ENCODE assay signal across 8 mouse cellular contexts in genomic region chr8:8661103-8661758, GRCm38 (mm10). TPM values are rescaled to one million over a fixed set of nuclear protein-coding genes. Genes with fewer than 3 reads are reported as not detected.
DNase-seq lines count a peak whose midpoint lies in the region; ATAC-seq and TF ChIP-seq lines count a peak whose summit lies in the region.

Gene Efnb2 (minus strand): TSS chr8:8661242.

- H3K27ac ChIP-seq in heart, embryonic 13.5 days (replicated peaks), result peak within 1 kb of the TSS; percentile 87
- peak within 1 kb of the TSS; percentile 85 for H3K27ac ChIP-seq in kidney, postnatal 0 days
- H3K27ac ChIP-seq in liver, adult 2 months (replicated peaks; ENCODE audit: insufficient read depth, low read depth, low read length), result peak within 1 kb of the TSS; percentile 36

- under 1% methylated on average over 66 of the region's 70 CpGs for WGBS in heart, embryonic 13.5 days
- WGBS in kidney, postnatal 0 days, result under 1% methylated on average over 70 of the region's 70 CpGs
- under 1% methylated on average over 70 of the region's 70 CpGs for WGBS in liver, adult 2 months

- peaks cover 73% of the 10 kb centered on the region for H3K79me2 ChIP-seq in C2C12 (ENCODE audit: control insufficient read depth, insufficient read depth)
- no peaks in the 10 kb centered on the region; the same call in 1 of the 2 replicates for H3K79me2 ChIP-seq in liver, adult 2 months (ENCODE audit: control insufficient read depth, insufficient read depth, low read length)

- H3K27me3 ChIP-seq in C2C12 (ENCODE audit: control insufficient read depth, insufficient read depth, insufficient read length), result no peaks in the 10 kb centered on the region
- no peaks in the 10 kb centered on the region for H3K27me3 ChIP-seq in heart, embryonic 13.5 days (replicated peaks)
- no peaks in the 10 kb centered on the region for H3K27me3 ChIP-seq in kidney, postnatal 0 days (ENCODE audit: insufficient read depth, low read length)
- H3K27me3 ChIP-seq in liver, adult 2 months (ENCODE audit: control insufficient read depth, insufficient read depth, low read length), result peaks cover 8% of the 10 kb centered on the region; the same call in 1 of the 2 replicates

- peak; percentile 34 for TF ChIP-seq CTCF in C2C12 (IDR thresholded peaks at IDR 0.05; ENCODE audit: control insufficient read depth, insufficient read depth, insufficient read length)
- TF ChIP-seq CTCF in kidney, postnatal 0 days (IDR thresholded peaks at IDR 0.05; ENCODE audit: low read depth), result peak; percentile 44; the same call in 1 of the 2 replicates
- TF ChIP-seq CTCF in liver, adult 2 months (IDR thresholded peaks at IDR 0.05; ENCODE audit: low read depth, low read length), result no peak

- peaks cover 44% of the 10 kb centered on the region for H3K4me1 ChIP-seq in heart, embryonic 13.5 days
- no peaks in the 10 kb centered on the region; the same call in 1 of the 2 replicates for H3K4me1 ChIP-seq in kidney, postnatal 0 days (replicated peaks; ENCODE audit: insufficient read depth, low read length)
- peaks cover 3% of the 10 kb centered on the region; the same call in 1 of the 2 replicates for H3K4me1 ChIP-seq in liver, adult 2 months (ENCODE audit: control insufficient read depth, insufficient read depth, low read length)

- peak within 1 kb of the TSS; percentile 95 for H3K9ac ChIP-seq in heart, embryonic 13.5 days
- peak within 1 kb of the TSS; percentile 81 for H3K9ac ChIP-seq in kidney, postnatal 0 days (ENCODE audit: low read depth, low read length)
- H3K9ac ChIP-seq in liver, adult 2 months (ENCODE audit: low read depth, low read length), result peak within 1 kb of the TSS; percentile 58

- peak within 1 kb of the TSS; percentile 94 for H3ac ChIP-seq in C2C12 (ENCODE audit: control insufficient read depth, insufficient read length, low read depth)

- ATAC-seq in heart, embryonic 13.5 days (ENCODE audit: extremely low read depth, insufficient number of reproducible peaks, low FRiP score, low TSS enrichment), result peak; percentile 90
- ATAC-seq in kidney, postnatal 0 days (replicated peaks; ENCODE audit: low FRiP score, low read depth), result peak; percentile 95
- peak; percentile 19 for ATAC-seq in monocyte, adult 5-6 weeks (replicated peaks; ENCODE audit: insufficient number of reproducible peaks, low FRiP score, low TSS enrichment, poor library complexity, severe bottlenecking)

- peaks cover 35% of the 10 kb centered on the region for H3K36me3 ChIP-seq in C2C12 (ENCODE audit: control insufficient read depth, insufficient read depth)
- H3K36me3 ChIP-seq in heart, embryonic 13.5 days, result peaks cover 12% of the 10 kb centered on the region
- H3K36me3 ChIP-seq in kidney, postnatal 0 days (ENCODE audit: insufficient read depth, low read length), result peaks cover 3% of the 10 kb centered on the region; the same call in 1 of the 2 replicates
- H3K36me3 ChIP-seq in liver, adult 2 months (ENCODE audit: control insufficient read depth, insufficient read depth, low read length), result peaks cover 5% of the 10 kb centered on the region

- peak within 1 kb of the TSS; percentile 94 for H3K4me2 ChIP-seq in heart, embryonic 13.5 days
- peak within 1 kb of the TSS; percentile 93 for H3K4me2 ChIP-seq in kidney, postnatal 0 days (ENCODE audit: low read length)

- peaks cover 49% of the 10 kb centered on the region for H3K79me3 ChIP-seq in C2C12 (ENCODE audit: low read depth)

- no peaks in the 10 kb centered on the region for H3K9me3 ChIP-seq in heart, embryonic 13.5 days
- H3K9me3 ChIP-seq in kidney, postnatal 0 days (replicated peaks; ENCODE audit: low read length), result no peaks in the 10 kb centered on the region

- TF ChIP-seq POLR2A in liver, adult 2 months (IDR thresholded peaks at IDR 0.05; ENCODE audit: extremely low read depth, insufficient read depth, low read length), result peak; percentile 81; the same call in 1 of the 2 replicates

- peak within 1 kb of the TSS; percentile 84 for H3K4me3 ChIP-seq in C2C12 (ENCODE audit: insufficient read depth, poor library complexity, severe bottlenecking)
- peak within 1 kb of the TSS; percentile 91 for H3K4me3 ChIP-seq in heart, embryonic 13.5 days
- H3K4me3 ChIP-seq in kidney, postnatal 0 days (replicated peaks; ENCODE audit: low read depth, low read length), result peak within 1 kb of the TSS; percentile 88
- peak within 1 kb of the TSS; percentile 66 for H3K4me3 ChIP-seq in liver, adult 2 months (ENCODE audit: insufficient read depth, low read depth, low read length)

- peak; percentile 21 for DNase-seq in c-Kit-negative CD71-positive TER-119-positive erythroid progenitor cells, embryonic 14.5 days (ENCODE audit: low read depth, low spot score)
- DNase-seq in fibroblast of lung, adult 2 months (ENCODE audit: low read depth), result peak; percentile 70
- peak; percentile 94 for DNase-seq in kidney, postnatal 0 days (ENCODE audit: low spot score)
- peak; percentile 76 for DNase-seq in liver, adult 2 months (ENCODE audit: extremely low read depth, low read depth, low spot score)
- peak; percentile 88 to 89 for DNase-seq in spleen, postnatal 36 days (ENCODE audit: low spot score in 2 of 2)

TF ChIP-seq in C2C12, 6 proteins besides CTCF, POLR2A, EP300 and RAD21:
- TF ChIP-seq CEBPB (IDR thresholded peaks at IDR 0.05; ENCODE audit: low read depth) (no peak), FOSL1 (IDR thresholded peaks at IDR 0.05; ENCODE audit: insufficient read depth, low read length, poor library complexity, severe bottlenecking) (no peak), MYOD1 (IDR thresholded peaks at IDR 0.05; ENCODE audit: control insufficient read depth, insufficient read length, low read depth) (no peak), MYOG (IDR thresholded peaks at IDR 0.05; ENCODE audit: control insufficient read depth, extremely low read depth, insufficient read length) (no peak), USF1 (IDR thresholded peaks at IDR 0.05; ENCODE audit: low read depth) (no peak), MAX (IDR thresholded peaks at IDR 0.05) (no peak)

RNA-seq across cellular contexts. Expression of gene Efnb2, which starts in this region (rescaled TPM):
- polyA plus RNA-seq in C2C12 (2012; fragmentation: generic; extraction: Trizol), result 15.1 TPM
- 11.4 and 11.7 TPM in 2 replicates for polyA plus RNA-seq in heart, embryonic 13.5 days (2015; fragmentation: Nextera tagmentation; extraction: Ambion mirVana)
- polyA plus RNA-seq in kidney, postnatal 0 days (2015; fragmentation: Nextera tagmentation; extraction: Ambion mirVana), result 24.0 and 27.4 TPM in 2 replicates
- total RNA-seq in liver, adult 2 months (2014; rRNA removed), result 1.8 and 4.0 TPM in 2 replicates
- 2.3 and 2.8 TPM in 2 replicates for polyA plus RNA-seq in liver, adult 2 months (2012; rRNA removed)
- 0.19 to 7.5 TPM (median 0.39 TPM) in 3 replicates for total RNA-seq in monocyte, adult 5-6 weeks (2017)

Comparison
In these comparisons a context has a peak if more than half of its experiments do, and no peak if none do; other contexts are left out.
1. Peak in every context shown above with its lines: DNase-seq, ATAC-seq, H3K4me3 ChIP-seq and H3K27ac ChIP-seq.
2. DNase-seq: peak in every context shown above with its lines; median percentile 94 in kidney, postnatal 0 days; 88 in spleen, postnatal 36 days; 76 in liver, adult 2 months; 70 in fibroblast of lung, adult 2 months; 21 in c-Kit-negative CD71-positive TER-119-positive erythroid progenitor cells, embryonic 14.5 days.
3. ATAC-seq: peak in every context shown above with its lines; median percentile 95 in kidney, postnatal 0 days; 90 in heart, embryonic 13.5 days; 19 in monocyte, adult 5-6 weeks.
4. H3K27ac ChIP-seq: peak in every context shown above with its lines; median percentile 87 in heart, embryonic 13.5 days; 85 in kidney, postnatal 0 days; 36 in liver, adult 2 months.